Mouse (Mus musculus) spleen, postnatal 14 days (tissue): ENCODE results near the gene Tpst2.

Source experiments
- DNase-seq, 2 experiments: peaks; one replicate each; pipeline ENCODE4 v3.0.0; 2021 to 2022; ENCODE audit warnings: low spot score in 2 of 2

Tpst2 gene

DNA sequence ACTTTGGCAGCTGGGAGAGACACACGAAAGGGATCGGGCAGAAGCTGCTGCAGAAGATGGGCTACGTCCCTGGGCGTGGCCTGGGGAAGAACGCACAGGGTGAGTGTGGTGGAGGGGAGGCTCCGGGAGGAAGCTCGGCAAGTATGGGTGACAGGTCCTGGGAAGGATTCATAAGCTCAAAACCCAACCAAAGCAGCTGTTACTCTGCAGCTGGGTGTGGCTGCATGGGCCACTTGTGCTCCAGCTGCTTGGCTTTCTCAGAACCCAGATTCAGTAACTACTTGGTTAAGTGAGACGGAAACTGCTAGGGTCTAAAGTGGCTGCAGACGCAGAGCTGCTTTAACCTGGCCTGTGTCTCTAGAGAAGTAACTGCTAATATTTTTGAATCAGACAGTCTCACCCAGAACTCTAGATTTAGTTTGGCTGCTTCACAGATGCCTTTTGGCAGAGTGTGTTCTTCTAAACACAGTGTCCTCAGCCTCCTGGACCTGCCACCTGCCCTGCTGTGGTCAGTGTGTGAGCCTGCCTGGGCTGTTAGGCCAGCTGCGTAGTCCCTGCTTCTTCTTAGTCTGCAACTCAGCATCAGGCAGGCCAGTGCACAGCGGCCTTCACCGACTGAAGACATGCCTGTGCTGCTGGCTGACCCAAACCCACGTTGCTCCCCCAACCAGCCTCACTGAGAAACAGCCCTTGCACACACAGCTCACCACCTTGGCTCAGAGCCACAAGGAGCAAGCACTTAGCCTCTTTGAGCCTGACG is 53.5 kb downstream of the Tpst2 start:
- DNase-seq, result no peak

DNA sequence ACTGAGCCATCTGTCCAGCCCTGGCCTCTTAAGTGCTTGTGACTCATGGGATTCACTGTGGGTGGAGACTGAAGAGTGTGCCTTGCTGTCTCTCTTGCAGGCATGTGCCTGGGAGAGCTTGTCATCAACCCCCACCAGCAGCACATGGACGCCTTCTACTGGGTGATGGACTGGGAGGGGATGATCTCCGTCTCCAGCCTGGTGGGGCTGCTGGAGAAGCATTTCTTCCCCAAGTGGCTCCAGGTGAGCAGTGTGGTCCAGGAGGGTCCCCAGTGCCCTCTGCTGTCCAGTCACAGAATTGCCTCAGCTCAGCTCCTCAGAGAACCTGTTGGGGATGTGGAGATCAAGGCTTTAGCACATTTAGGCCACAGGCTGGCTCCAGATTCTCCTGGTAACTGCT is 59.0 kb downstream of the Tpst2 start:
- peak; percentile 27 to 45 for DNase-seq

DNA sequence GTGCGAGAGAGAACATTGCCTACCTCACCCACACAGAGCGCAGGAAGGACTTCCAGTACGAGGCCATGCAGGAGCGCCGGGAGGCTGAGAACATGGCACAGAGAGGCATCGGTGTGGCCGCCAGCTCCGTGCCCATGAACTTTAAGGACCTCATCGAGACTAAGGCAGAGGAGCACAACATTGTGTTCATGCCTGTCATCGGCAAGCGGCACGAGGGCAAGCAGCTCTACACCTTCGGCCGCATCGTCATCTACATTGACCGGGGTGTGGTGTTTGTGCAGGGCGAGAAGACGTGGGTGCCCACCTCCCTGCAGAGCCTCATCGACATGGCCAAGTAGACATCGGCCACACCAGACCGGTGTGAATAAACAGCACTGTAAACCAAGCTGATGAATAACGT is 60.5 kb downstream of the Tpst2 start:
- DNase-seq, result no peak

DNA sequence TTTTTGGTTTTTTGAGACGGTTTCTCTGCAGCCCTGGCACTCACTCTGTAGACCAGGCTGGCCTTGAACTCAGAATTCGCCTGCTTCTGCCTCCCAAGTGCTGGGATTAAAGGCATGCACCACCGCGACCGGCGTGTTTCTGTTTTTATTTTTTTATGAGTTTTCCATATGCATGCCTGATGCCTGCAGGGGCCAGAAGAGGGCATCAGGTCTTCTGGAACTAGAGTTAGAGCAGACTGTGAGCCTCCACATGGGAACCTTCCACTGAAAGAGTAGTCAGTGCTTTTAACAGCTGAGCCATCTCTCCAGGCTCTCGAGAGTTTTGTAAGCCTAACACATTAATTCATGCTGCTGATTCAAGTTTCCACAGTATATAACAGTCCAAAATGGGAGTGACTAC is 62.7 kb downstream of the Tpst2 start:
- DNase-seq, result no peak

DNA sequence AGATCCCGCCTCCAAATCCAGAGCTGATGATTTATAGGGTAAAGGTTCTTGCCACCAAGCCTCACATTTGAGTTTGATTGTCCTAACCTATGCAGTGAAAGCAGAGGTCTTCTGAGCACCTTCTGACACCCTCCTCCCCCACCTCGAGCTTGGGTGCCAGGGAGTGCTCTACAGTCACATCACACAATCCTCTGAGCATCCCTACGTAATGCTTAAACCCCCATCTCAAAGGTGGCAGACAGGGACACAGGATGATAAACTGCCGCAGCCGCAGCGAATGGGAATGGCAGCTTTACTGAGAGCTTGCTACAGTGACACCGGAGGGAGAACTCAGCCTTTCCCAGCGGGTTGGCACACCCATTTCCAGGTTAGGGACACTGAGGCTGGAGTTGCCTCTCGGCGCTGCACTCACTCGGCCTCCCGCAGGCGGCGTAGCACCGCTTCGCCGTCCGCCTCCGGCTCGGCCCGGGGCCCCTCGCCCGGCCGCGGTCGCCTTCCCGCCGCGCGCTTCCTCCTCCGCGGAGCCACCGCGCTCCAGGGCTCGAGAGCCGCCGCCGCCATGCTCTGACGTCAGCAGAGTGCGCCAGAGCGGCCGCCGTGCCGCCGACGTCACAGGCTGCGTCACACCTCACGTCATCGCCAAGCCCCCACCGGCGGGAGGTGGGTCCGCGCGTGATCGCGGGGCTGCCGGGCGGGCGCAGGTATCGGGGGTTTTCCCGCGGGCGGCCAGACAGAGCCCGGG is 66.1 kb downstream of the Tpst2 start, which contains the start of the genes Srrd and Hps4:
Gene Srrd, minus strand, starts transcription at position 578 of the 742 bp plus-strand sequence.
Gene Hps4, plus strand, starts transcription at position 621 of the 742 bp plus-strand sequence.
- peak; percentile 70 to 85 for DNase-seq

DNA sequence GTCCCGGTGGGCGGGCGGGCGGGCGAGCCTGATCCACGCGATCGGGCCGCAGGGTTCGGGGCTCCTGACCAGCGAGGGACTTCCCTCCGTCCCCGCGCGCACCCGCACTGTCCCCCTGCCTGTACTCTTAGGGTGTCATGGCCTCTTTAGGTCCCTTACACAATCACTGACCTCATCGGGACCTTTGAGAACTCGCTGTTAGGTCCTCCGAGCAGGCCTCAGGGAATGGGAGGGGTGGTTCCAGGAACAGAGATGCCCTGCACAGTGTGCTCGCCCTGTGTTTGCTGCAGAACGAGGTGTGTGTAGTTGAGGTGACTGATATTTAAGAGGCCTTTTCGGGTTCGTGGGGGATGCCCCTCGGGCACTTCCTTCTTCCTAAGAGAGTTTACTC is 66.7 kb downstream of the Tpst2 start:
- no peak for DNase-seq

DNA sequence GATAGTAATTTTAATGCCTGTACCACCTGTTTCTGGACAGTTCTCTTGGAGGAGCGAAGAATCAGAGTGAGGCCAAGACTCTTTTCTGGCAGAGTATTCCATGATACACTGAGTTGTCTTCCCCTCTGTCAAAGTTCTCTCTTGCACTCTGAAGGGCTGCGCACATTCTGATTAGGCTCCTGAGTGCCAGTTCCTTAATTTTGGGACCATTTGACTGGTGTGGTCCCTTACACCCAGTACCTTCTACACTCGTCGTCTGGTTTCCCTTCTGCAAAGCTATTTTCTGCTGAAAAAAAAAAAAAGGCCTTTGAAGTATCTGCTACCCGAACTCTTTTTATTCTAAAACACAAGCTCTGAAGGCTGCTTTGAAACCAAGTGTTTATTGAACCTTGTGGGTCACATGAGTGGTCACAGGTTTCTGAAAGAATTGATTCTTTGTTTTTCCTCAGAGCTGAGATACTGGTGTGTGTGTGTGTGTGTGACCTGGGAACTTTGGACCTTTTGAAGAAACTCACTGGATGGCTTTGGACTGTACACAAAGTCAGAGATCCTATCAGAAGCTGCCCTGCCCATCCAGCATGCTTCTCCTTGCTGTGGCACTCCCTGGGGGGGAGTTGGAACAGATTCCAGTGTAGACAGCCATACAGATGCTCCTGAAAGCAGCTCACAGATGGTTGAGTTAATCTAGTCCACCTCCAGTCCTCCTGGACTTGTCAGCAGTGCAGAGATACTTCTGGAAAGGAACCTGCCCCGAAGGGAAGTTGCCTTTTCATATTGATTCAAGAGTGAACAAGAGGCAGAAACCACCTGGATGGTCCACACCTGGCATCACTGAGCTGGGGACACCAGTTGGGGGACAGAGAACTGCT is 67.8 kb downstream of the Tpst2 start:
- no peak for DNase-seq

DNA sequence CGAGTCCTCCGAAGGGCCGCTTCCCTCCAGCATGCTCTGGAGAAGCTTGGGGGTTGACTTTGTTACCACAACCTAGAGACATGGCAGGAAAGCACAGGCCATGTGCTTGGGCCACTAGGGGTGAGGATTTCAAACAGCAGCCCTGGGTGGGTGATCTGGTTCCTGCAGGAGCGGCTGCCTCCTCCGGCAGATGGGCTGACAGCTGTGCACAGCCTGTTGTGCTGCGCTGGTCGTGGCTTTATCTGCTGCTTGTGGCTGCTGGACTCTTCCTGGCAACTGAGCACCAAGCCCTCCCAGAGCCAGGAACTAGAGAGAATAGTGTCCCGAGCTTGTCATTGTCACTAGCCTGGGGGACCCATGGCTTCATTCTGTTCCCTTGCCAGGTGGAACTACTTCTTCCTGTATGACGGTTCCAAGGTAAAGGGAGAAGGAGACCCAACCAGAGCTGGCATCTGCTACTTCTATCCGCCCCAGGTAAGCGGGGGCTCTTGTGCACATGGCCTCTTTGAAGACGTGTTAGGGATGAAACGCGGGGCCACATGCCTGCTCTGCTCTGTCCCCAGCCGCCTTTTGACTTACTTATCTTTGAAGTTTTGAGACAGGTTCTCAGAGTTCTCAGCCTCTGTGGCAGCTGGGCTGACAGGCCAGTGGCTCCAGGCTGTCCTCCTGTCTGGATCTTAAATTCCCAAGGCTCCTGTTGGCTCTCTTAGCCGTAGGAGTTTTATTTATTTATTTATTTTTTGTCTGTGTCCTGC is 69.9 kb downstream of the Tpst2 start:
- no peak for DNase-seq

DNA sequence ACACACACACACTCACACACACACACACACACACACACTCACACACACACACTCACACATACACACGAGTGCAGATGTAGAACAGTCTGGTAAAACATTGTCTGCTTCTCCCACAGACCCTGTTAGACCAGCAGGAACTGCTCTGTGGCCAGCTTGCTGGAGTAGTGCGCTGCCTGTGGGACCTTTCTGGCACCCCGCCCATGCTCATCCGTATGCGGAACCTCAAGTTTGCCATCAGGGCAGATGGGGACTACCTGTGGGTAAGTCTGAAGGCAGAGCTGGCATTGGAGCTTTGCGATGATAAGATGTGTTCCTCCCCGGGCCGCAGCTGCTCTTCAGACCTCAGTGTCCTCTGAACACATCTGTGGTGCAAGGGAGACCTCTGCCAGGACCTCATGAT is 72.7 kb downstream of the Tpst2 start:
- no peak for DNase-seq

DNA sequence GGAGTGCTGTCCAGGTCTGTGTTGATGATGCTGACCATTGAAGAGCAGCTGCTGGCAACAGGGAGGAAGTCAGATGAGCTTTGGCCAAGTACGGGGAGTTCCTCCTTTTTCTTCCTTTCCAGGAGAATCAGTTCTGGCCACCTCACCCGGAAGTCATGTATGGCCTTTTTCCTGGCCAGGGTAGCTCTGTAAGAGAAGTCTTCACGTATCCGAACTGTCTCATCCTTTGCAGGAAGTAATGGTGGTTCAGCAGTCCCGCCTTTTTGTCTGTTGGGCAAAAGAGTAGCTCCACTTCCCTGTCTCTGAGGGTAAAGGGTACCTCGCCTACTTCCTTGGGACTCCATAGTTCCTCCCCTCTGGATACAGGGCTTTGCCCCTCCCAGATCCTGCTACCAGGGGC is 79.0 kb downstream of the Tpst2 start:
- no peak for DNase-seq

DNA sequence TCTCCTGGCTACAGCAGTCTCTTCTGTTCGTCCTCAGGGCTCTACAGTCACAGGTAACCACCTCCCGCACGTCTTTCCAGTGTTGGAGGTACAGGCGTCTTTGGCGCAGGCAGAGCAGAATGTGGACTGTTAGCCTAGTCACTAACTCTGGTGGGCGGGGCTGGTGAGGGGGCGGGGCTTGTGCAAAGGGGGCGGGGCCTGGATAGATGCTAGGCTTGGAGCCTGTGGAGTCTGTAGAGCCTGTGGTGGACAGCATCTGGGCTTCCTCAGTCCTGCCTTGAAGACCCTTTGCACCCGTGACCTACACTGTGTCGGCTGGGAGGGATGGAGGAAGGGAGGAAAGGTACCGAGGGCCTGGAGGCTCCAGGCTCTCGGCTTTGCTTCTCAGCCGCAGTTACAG is 79.4 kb downstream of the Tpst2 start, which contains the start of gene Gm6583:
Gene Gm6583, minus strand, starts transcription at position 124 of the 400 bp plus-strand sequence.
- DNase-seq, result no peak

DNA sequence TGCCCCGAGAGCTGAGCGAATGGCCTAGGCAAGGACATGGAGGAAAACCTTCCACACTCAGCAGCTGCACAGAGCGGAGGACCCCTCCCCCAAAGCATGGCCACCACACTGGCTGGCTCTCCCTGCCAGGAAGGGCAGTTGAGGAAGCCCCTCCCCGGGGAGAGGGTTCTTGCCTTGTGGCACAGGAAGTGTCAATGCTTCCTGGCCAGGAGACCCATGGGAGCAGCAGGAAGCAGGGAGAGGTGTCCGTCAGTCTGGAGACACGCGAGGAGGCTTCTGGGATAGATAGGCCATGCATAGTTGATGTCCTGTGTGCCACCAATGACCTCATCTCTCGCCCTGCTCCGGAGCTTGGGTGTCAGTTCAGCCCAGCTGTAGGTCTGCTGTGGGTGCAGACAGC is 79.8 kb downstream of the Tpst2 start:
- DNase-seq, result no peak

DNA sequence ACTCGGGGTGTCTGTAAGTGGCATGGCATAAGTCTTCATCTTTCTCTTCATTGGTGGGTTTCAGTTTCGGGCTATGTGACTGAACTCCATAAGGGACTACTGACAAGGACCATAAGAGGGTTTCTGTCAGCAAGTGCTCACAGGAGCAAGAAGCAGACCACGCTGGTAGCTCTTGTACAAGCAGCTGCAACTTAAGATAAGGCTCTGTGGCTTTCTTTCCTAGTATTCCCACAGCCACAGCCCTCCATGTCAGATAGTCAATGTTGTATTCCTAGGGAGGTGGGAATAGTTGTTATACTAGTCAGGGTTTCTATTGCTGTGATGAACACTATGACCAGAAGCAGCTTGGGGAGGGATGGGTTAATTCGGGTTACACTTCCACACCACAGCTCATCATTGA is 83.0 kb downstream of the Tpst2 start:
- DNase-seq, result no peak

DNA sequence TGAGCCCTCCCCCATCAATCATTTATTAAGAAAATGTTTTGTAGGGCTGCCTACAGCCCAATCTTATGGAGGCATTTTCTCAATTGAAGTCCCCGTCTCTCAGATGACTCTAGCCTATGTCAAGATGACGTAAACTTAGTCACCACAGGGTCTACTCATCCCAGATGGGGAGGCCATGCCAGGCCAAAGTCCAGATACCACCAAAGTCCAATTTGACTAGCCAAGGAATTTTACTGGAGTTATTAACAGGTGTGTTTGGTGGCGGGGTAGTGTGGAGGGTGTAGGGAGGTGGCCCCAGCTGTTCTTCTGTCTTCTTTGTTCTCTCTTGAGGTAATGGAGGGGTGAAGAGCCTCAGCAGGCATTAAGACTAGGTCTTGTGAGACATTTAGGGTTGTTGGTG is 83.6 kb downstream of the Tpst2 start:
- DNase-seq, result no peak

DNA sequence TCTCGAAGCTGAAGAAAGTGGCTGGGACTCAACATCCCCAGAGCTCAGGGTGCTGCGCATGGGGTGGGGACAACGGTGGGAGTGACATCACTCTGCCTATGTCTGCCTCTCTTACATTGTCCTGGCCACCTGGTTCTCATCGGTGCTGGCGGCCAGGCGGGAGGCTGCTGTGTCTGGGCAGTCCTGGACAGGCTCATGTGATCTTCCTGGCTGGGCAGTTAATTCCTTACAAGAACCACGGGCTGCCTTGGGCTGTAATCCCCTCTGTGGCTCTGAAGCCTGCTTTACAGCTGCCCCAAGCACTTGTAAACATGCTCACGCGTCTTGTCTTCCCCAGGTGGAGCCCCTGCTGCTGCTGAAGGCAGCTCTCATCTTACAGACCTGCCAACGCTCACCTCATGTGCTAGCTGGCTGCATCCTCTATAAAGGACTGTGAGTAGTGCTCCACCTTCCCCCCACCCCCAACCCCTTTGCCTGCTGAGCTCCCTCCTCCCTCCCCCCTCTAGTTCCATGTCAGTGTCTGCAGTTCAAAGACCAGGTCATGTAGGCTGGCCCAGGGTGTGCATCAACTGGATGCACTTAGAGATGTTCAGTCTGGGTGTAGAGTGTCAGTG is 87.8 kb downstream of the Tpst2 start:
- DNase-seq, result no peak
